Mouse (Mus musculus) left cerebral cortex, postnatal 10 days (tissue): ENCODE measurements around the gene Cyp2t4. TPM values are rescaled to one million over a fixed set of nuclear protein-coding genes. Genes with fewer than 3 reads are reported as not detected.
A peak's percentile ranks its signal among the peaks of the same experiment; 100 is the strongest.

Source experiments
- DNase-seq, 2 experiments: peaks; one replicate each; pipeline ENCODE4 v3.0.0; 2021 to 2022; ENCODE audit warnings: low spot score in 2 of 2, mixed read lengths in 1 of 2; ENCODE audit errors: extremely low spot score in 1 of 2
- intact Hi-C: fragments of 180-260 bp; cut with DNase I; formaldehyde crosslinking; loops from one replicate; pipeline ENCODE4 v1.15.1; 2025
- total RNA-seq, 2 experiments: library from RNA; stranded (reverse); gene quantifications; 2 replicates each; pipeline ENCODE4 v1.2.3; 2021

Cyp2t4 gene
- total RNA-seq, 2 experiments from 2014 or later, result not detected

- no peak for DNase-seq
- intact Hi-C loops, result no loop called here
Measured at GRCm38 (mm10) chr7:27158171-27158570, 4.7 kb downstream of the Cyp2t4 start.

GRCm38 (mm10) chr7:27159256-27159655 lies 5.7 kb downstream of the Cyp2t4 start:
- intact Hi-C loops, result no loop called here
- no peak for DNase-seq

GRCm38 (mm10) chr7:27159882-27160281 lies 6.4 kb downstream of the Cyp2t4 start:
- intact Hi-C loops, result no loop called here
- peak; percentile 89 to 93 for DNase-seq

- no peak for DNase-seq
- intact Hi-C loops, result no loop called here
Measured at GRCm38 (mm10) chr7:27160921-27161320, 7.4 kb downstream of the Cyp2t4 start.

- intact Hi-C loops, result no loop called here
- DNase-seq, result no peak
Measured at GRCm38 (mm10) chr7:27161744-27162143, 8.2 kb downstream of the Cyp2t4 start.

GRCm38 (mm10) chr7:27162780-27163449 lies 9.4 kb downstream of the Cyp2t4 start:
- intact Hi-C loops, result no loop called here
- no peak for DNase-seq

- intact Hi-C loops, result no loop called here
Measured at GRCm38 (mm10) chr7:27163450-27163805, 9.9 kb downstream of the Cyp2t4 start.

GRCm38 (mm10) chr7:27164112-27164947 lies 10.8 kb downstream of the Cyp2t4 start:
- intact Hi-C loops, result no loop called here
- peak in 1 of 2 experiments; percentile 64 for DNase-seq

More at GRCm38 (mm10) chr7:27163450-27163805, 9.9 kb downstream of the Cyp2t4 start:
- peak in 1 of 2 experiments; percentile 46 for DNase-seq

GRCm38 (mm10) chr7:27165007-27165655 lies 11.6 kb downstream of the Cyp2t4 start:
- DNase-seq, result peak in 1 of 2 experiments; percentile 60
- intact Hi-C loops, result no loop called here

GRCm38 (mm10) chr7:27165696-27166095 lies 12.2 kb downstream of the Cyp2t4 start:
- intact Hi-C loops, result no loop called here
- DNase-seq, result no peak

GRCm38 (mm10) chr7:27166229-27166613 lies 12.7 kb downstream of the Cyp2t4 start:
- peak; percentile 63 to 93 for DNase-seq
- intact Hi-C loops, result no loop called here

GRCm38 (mm10) chr7:27166614-27167474 lies 13.3 kb downstream of the Cyp2t4 start, which contains the start of gene Egln2:
Egln2 (minus strand) TSS chr7:27166802.
- intact Hi-C loops, result no loop called here
- peak; percentile 93 to 97 for DNase-seq

GRCm38 (mm10) chr7:27167475-27168094 lies 14.1 kb downstream of the Cyp2t4 start:
- intact Hi-C loops, result no loop called here
- no peak for DNase-seq

- intact Hi-C loops, result no loop called here
- DNase-seq, result peak in 1 of 2 experiments; percentile 38
Measured at GRCm38 (mm10) chr7:27168371-27168770, 14.9 kb downstream of the Cyp2t4 start.

GRCm38 (mm10) chr7:27170981-27171380 lies 17.5 kb downstream of the Cyp2t4 start:
- intact Hi-C loops, result no loop called here
- DNase-seq, result no peak

GRCm38 (mm10) chr7:27174496-27174895 lies 21.0 kb downstream of the Cyp2t4 start:
- intact Hi-C loops, result no loop called here
- DNase-seq, result peak in 1 of 2 experiments; percentile 42

GRCm38 (mm10) chr7:27174896-27175295 lies 21.4 kb downstream of the Cyp2t4 start:
- DNase-seq, result no peak
- intact Hi-C loops, result no loop called here

- no peak for DNase-seq
- intact Hi-C loops, result no loop called here
Measured at GRCm38 (mm10) chr7:27177942-27178323, 24.4 kb downstream of the Cyp2t4 start.
